Mouse (Mus musculus) hindbrain, postnatal 0 days (tissue): ENCODE measurements around the gene Nav3. TPM values are rescaled to one million over a fixed set of nuclear protein-coding genes. Genes with fewer than 3 reads are reported as not detected.

Source experiments
- ATAC-seq: fragments of 200-750 bp; cut with Nextera tagmentation; 2 replicates; pipeline ENCODE4 v1.8.0; 2017; ENCODE audit warnings: mild to moderate bottlenecking, moderate TSS enrichment, moderate library complexity
- DNase-seq: peaks from one replicate; pipeline ENCODE4 v3.0.0-alpha.2; 2015; ENCODE audit warnings: low spot score
- H3K27ac ChIP-seq: fragments of 300-500 bp; sonication (generic); 2 replicates; pipeline ENCODE4 v1.5.1; 2014; ENCODE audit warnings: mild to moderate bottlenecking
- H3K27me3 ChIP-seq: fragments of 300-500 bp; sonication (generic); 2 replicates; pipeline ENCODE4 v1.6.1; 2014; ENCODE audit warnings: low read length, mixed read lengths; ENCODE audit not compliant: insufficient read depth
- H3K36me3 ChIP-seq: fragments of 300-500 bp; sonication (generic); 2 replicates; pipeline ENCODE4 v1.6.1; 2014; ENCODE audit warnings: low read length, mixed read lengths; ENCODE audit not compliant: insufficient read depth
- H3K4me1 ChIP-seq: fragments of 300-500 bp; sonication (generic); 2 replicates; pipeline ENCODE4 v1.6.1; 2014; ENCODE audit warnings: antibody characterized with exemption, low read length, mixed read lengths; ENCODE audit not compliant: insufficient read depth
- H3K4me2 ChIP-seq: fragments of 300-500 bp; sonication (generic); 2 replicates; pipeline ENCODE4 v1.6.1; 2014; ENCODE audit warnings: low read depth, mild to moderate bottlenecking, low read length, moderate library complexity, mixed read lengths
- H3K4me3 ChIP-seq: fragments of 300-500 bp; sonication (generic); 2 replicates; pipeline ENCODE4 v1.5.1; 2014; ENCODE audit warnings: low read length
- H3K9ac ChIP-seq: fragments of 300-500 bp; sonication (generic); replicated peaks from 2 replicates; pipeline ENCODE4 v1.6.1; 2014; ENCODE audit warnings: mild to moderate bottlenecking, low read length, moderate library complexity, mixed read lengths
- H3K9me3 ChIP-seq: fragments of 300-500 bp; sonication (generic); 2 replicates; pipeline ENCODE4 v1.6.1; 2016; ENCODE audit warnings: low read length, mixed read lengths
- CTCF ChIP-seq: IDR thresholded peaks from 2 replicates; pipeline ENCODE4 v1.5.1; 2016; ENCODE audit warnings: antibody characterized with exemption, control low read depth, low read depth
- WGBS: fragments of 180-500 bp; shearing (Covaris S2); extraction: QIAGEN DNeasy Blood & Tissue Kit; methylation state at CpG from one replicate; pipeline ENCODE4 v1.1.7; 2014; 5-methylcytosine and 5-hydroxymethylcytosine counted together
- polyA plus RNA-seq: library from polyadenylated mRNA; unstranded; fragments of >200 nt; fragmentation: Nextera tagmentation; extraction: Ambion mirVana; gene quantifications from 2 replicates; pipeline ENCODE4 v1.2.1, GENCODE M21; 2015
- total RNA-seq: library from RNA; depleted of rRNA; stranded (reverse); fragments of >200 nt; gene quantifications from 2 replicates; pipeline ENCODE4 v1.2.3, GENCODE M21; 2014

The Nav3 gene
- total and polyA plus RNA-seq, 2 experiments from 2014 or later, result 18.2 to 98.1 TPM

DNA sequence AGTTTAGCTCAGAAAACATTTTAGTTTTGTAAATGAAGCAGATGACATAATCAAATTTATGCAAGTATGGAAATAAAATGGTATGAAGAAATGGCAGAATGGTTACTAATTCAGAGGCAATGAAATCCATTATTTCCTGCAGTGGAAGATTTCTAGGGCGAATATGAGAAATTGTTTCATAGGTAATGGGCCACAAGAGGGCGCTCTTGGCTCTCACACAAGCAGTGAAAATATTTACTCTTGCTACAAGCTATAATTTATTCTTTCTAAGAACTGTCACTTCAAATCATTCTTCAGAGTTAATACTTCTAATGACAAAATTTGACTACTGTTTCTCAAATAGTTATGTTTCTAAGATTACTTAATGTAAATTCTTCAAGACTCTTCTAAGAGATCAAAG lies 690.4 kb downstream of the Nav3 start:
- no peaks in the 10 kb centered on the region for H3K9me3 ChIP-seq
- no peaks in the 10 kb centered on the region for H3K27me3 ChIP-seq
- no peak overlapping the region for H3K4me2 ChIP-seq
- H3K9ac ChIP-seq, result no peak overlapping the region
- no peak overlapping the region for H3K27ac ChIP-seq
- WGBS, result 10% methylated on average over 2 of the region's 2 CpGs
- no peaks in the 10 kb centered on the region for H3K4me1 ChIP-seq
- DNase-seq (peak; percentile 85), ATAC-seq (no peak)
- H3K4me3 ChIP-seq, result no peak overlapping the region
- H3K36me3 ChIP-seq, result no peaks in the 10 kb centered on the region
- peak; percentile 74 for TF ChIP-seq CTCF

DNA sequence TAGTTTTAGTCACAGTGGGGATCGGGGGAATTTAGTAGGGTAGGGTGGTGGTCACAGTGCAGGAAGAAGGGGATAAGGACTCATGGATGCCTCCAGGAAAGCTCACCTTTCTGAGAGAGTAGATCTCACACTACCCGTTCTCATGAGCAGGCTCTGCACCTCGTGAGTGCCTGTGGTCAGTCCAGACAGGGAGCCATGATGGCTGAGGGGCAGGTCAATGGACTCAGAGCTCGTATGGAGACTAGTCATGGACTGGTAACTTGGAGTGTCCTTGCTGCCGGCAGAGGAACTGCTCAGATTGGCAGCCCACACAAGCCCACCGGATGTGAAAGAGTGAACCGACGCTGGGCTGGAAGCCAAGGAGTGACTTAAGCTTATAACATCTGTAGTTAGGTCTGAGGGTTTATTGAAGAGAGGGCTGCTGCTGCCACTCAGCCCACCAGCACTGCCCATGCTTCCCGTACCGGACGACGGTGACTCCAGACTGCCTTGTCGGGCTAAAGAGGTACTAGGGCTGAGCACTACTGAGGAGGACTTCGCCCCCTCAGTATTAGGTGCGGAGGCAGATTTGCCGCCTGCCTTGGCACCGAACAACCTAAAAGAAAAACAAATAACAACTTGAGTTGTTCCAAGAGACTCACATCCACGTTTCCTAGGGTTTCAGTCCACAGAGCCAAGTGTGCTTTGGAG lies 691.4 kb downstream of the Nav3 start:
- no peak overlapping the region for H3K9ac ChIP-seq
- H3K9me3 ChIP-seq, result no peaks in the 10 kb centered on the region
- H3K4me3 ChIP-seq, result no peak overlapping the region
- H3K4me1 ChIP-seq, result no peaks in the 10 kb centered on the region
- DNase-seq (no peak), ATAC-seq (no peak)
- H3K4me2 ChIP-seq, result no peak overlapping the region
- H3K27me3 ChIP-seq, result no peaks in the 10 kb centered on the region
- no peaks in the 10 kb centered on the region for H3K36me3 ChIP-seq
- WGBS, result 78% methylated on average over 18 of the region's 18 CpGs
- no peak for TF ChIP-seq CTCF
- no peak overlapping the region for H3K27ac ChIP-seq

DNA sequence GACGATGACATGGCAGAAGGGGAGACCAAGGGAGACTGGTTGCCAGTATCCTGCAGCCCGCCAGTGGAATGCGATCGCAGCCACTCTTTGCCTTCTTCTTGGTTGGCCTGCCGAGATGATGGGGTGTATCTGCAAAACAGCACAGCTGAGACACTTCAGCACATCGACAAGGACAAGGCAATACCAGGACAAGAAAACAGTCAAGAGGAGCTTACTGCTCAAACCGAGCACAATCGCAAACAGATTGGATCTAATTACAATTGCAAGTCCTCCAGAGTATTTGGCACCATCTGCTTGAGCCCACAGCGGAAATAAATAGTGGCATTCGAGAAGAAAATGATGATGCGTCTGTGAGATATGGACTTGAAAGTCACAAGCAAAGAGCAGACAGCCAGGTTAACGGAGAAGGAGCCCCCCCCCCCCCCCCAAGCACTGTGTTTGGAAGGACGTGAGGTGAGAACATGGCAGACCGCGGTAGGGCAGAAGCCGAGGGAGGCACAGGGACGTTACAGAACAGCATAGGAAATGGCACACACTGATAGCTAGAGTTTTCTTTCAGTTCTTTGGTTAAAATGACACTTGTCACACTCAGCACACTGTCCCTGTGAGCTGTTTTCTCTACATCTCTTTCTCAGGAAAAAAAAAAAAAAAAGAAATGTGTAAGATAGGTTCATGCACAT lies 696.9 kb downstream of the Nav3 start:
- H3K4me2 ChIP-seq, result no peak overlapping the region
- no peaks in the 10 kb centered on the region for H3K27me3 ChIP-seq
- ATAC-seq, result no peak
- no peaks in the 10 kb centered on the region for H3K4me1 ChIP-seq
- H3K27ac ChIP-seq, result no peak overlapping the region
- peak; percentile 37 for DNase-seq
- H3K9me3 ChIP-seq, result no peaks in the 10 kb centered on the region
- WGBS, result 65% methylated on average over 17 of the region's 17 CpGs
- no peak for TF ChIP-seq CTCF
- no peak overlapping the region for H3K4me3 ChIP-seq
- no peak overlapping the region for H3K9ac ChIP-seq
- no peaks in the 10 kb centered on the region for H3K36me3 ChIP-seq

DNA sequence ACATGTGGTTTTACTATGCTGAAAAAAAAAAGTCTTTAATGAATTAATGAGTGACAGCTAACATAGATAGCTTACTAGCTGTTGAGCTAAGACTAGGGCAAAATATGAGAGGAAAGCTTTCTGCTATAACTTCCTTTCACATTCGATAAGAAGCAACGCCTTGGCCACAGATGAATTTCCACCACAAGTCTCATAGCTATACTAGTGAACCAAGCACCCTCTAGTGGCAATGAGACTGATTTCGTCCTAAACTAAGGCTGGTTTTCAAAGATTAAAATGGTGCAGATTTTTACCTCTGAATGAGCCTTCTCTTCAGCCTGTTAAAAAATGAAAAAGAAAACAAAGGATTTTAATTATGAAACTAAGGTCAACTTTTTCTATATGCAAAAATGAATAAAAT lies 709.1 kb downstream of the Nav3 start:
- Histone ChIP-seq H3K27ac (no peak overlapping the region), H3K4me1 (no peaks in the 10 kb centered on the region), H3K27me3 (no peaks in the 10 kb centered on the region), H3K36me3 (0 out of 2 replicates have a peak, but pooled peaks cover 6% of the 10 kb centered on the region), H3K9ac (no peak overlapping the region), H3K4me3 (no peak overlapping the region), H3K4me2 (no peak overlapping the region), H3K9me3 (peaks cover 7% of the 10 kb centered on the region)
- DNase-seq (peak; percentile 83), ATAC-seq (0 out of 2 replicates have a peak, but pooled peaks have one; percentile 35)
- WGBS, result 24% methylated on average over 3 of the region's 3 CpGs
- peak; percentile 73 for TF ChIP-seq CTCF

DNA sequence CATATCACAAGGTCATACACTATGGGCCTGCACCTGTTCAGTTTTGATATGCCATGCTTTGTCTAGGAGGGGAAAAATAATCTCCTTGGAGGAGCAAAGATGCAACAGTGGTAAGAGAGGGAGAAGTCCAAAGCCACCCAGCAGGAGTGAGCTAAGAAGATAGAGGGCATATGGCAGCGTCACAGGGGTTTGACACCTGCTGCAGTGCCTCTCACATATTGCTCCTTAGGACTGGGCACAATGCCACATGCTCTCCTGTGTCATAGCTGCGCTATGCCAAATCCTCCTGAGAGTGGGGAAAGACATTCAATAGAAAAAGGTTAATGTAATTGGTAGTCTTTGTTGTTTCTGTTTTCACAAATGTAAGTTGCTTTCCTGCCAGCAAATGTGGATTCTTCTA lies 714.3 kb downstream of the Nav3 start:
- H3K36me3 ChIP-seq, result 0 out of 2 replicates have a peak, but pooled peaks cover 6% of the 10 kb centered on the region
- H3K9me3 ChIP-seq, result peaks cover 7% of the 10 kb centered on the region
- DNase-seq, result peak; percentile 78
- no peaks in the 10 kb centered on the region for H3K4me1 ChIP-seq
- H3K9ac ChIP-seq, result no peak overlapping the region
- no peak overlapping the region for H3K27ac ChIP-seq
- H3K27me3 ChIP-seq, result no peaks in the 10 kb centered on the region
- no peak for TF ChIP-seq CTCF
- no peak overlapping the region for H3K4me2 ChIP-seq
- WGBS, result 40% methylated on average over 2 of the region's 2 CpGs
- no peak overlapping the region for H3K4me3 ChIP-seq
- peak; percentile 67 for ATAC-seq

DNA sequence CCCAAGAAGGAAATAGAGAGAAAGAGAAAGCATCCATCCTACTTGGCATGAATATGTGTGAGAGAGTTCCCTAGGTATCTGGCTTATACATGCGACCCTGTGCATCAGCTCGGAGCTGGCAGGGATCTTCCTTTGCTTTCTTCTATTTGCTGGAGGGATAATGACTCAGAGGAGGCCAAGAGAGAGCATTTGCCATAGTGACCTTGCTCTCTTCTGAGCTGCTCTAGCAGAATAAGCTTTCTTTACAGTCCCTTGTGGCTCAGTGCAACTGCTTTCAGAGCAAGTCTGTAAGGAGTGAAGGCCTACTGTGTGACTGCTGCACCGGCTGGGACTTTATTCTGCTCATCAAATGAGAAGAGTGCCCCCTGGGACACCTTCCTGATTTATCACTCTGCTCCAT lies 715.7 kb downstream of the Nav3 start:
- peak; percentile 32 for DNase-seq
- ATAC-seq, result peak; percentile 38; the same call in 1 of the 2 replicates
- Histone ChIP-seq H3K4me1 (no peaks in the 10 kb centered on the region), H3K9me3 (peaks cover 7% of the 10 kb centered on the region), H3K27ac (no peak overlapping the region), H3K36me3 (no peaks in the 10 kb centered on the region), H3K9ac (no peak overlapping the region), H3K27me3 (no peaks in the 10 kb centered on the region), H3K4me2 (no peak overlapping the region), H3K4me3 (no peak overlapping the region)
- no peak for TF ChIP-seq CTCF
- WGBS, result 23% methylated on average over 3 of the region's 3 CpGs

DNA sequence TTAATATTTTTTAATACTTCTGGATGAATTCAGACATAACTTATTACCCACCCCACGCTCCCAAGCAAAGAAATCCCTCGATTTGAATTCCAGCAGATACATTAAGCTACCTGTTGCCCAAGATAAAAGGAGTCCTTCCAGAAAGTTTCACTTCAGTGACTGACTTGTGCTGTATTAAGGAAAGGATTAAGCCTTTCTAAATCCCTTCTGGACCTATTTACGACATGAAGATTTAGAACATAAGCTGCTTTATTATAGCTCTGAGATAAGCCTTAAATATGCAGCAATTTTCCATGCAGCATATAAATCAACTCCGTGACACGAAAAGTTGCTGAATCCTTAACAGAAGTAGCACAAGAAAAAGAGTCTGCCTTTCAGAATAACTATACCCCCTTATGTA lies 732.4 kb downstream of the Nav3 start:
- 75% methylated on average over 5 of the region's 5 CpGs for WGBS
- ATAC-seq, result no peak
- Histone ChIP-seq H3K9me3 (no peaks in the 10 kb centered on the region), H3K4me2 (no peak overlapping the region), H3K9ac (no peak overlapping the region), H3K4me3 (no peak overlapping the region), H3K4me1 (no peaks in the 10 kb centered on the region), H3K27ac (no peak overlapping the region), H3K36me3 (no peaks in the 10 kb centered on the region; the same call in 1 of the 2 replicates), H3K27me3 (no peaks in the 10 kb centered on the region)
- DNase-seq, result no peak
- TF ChIP-seq CTCF, result no peak
